Mouse (Mus musculus) liver, embryonic 11.5 days (tissue): ENCODE measurements around the gene Gnb1l. TPM values are rescaled to one million over a fixed set of nuclear protein-coding genes. Genes with fewer than 3 reads are reported as not detected.
A peak's percentile ranks its signal among the peaks of the same experiment; 100 is the strongest.

Experiments used
- ATAC-seq: fragments of 200-750 bp; cut with Nextera tagmentation; replicated peaks from 2 replicates; pipeline ENCODE4 v1.8.0; 2017; ENCODE audit warnings: moderate number of reproducible peaks, mild to moderate bottlenecking, moderate TSS enrichment, moderate library complexity; ENCODE audit not compliant: low FRiP score
- DNase-seq: peaks from one replicate; pipeline ENCODE4 v3.0.0-alpha.2; 2017; ENCODE audit warnings: low spot score
- H3K27ac ChIP-seq: fragments of 300-500 bp; sonication (generic); 2 replicates; pipeline ENCODE4 v1.5.1; 2014; ENCODE audit warnings: mild to moderate bottlenecking, low read depth, low read length, control low read depth
- H3K27me3 ChIP-seq: fragments of 300-500 bp; sonication (generic); replicated peaks from 2 replicates; pipeline ENCODE4 v1.6.1; 2014; ENCODE audit warnings: low read length, mixed read lengths; ENCODE audit not compliant: control insufficient read depth, insufficient read depth
- H3K36me3 ChIP-seq: fragments of 300-500 bp; sonication (generic); 2 replicates; pipeline ENCODE4 v1.6.1; 2014; ENCODE audit warnings: mild to moderate bottlenecking, low read length, moderate library complexity, mixed read lengths; ENCODE audit not compliant: control insufficient read depth, insufficient read depth
- H3K4me1 ChIP-seq: fragments of 300-500 bp; sonication (generic); replicated peaks from 2 replicates; pipeline ENCODE4 v1.6.1; 2014; ENCODE audit warnings: low read length, mixed read lengths; ENCODE audit not compliant: control insufficient read depth, insufficient read depth
- H3K4me2 ChIP-seq: fragments of 300-500 bp; sonication (generic); 2 replicates; pipeline ENCODE4 v1.6.1; 2014; ENCODE audit warnings: mild to moderate bottlenecking, control low read depth, moderate library complexity
- H3K4me3 ChIP-seq: fragments of 300-500 bp; sonication (generic); 2 replicates; pipeline ENCODE4 v1.5.1; 2014; ENCODE audit warnings: low read depth, low read length, control low read depth
- H3K9ac ChIP-seq: fragments of 300-500 bp; sonication (generic); 2 replicates; pipeline ENCODE4 v1.6.1; 2014; ENCODE audit warnings: low read depth, low read length, control low read depth
- H3K9me3 ChIP-seq: fragments of 300-500 bp; sonication (generic); 2 replicates; pipeline ENCODE4 v1.6.1; 2016; ENCODE audit warnings: low read length, inconsistent platforms, mixed read lengths; ENCODE audit not compliant: control insufficient read depth
- WGBS: fragments of 180-500 bp; shearing (Covaris S2); extraction: QIAGEN DNeasy Blood & Tissue Kit; methylation state at CpG from one replicate; pipeline ENCODE4 v1.1.7; 2014; 5-methylcytosine and 5-hydroxymethylcytosine counted together
- polyA plus RNA-seq: library from polyadenylated mRNA; unstranded; fragments of >200 nt; fragmentation: Nextera tagmentation; extraction: Ambion mirVana; gene quantifications from 2 replicates; pipeline ENCODE4 v1.2.1, GENCODE M21; 2014

The Gnb1l gene
- polyA plus RNA-seq, 1 experiment from 2014 or later = 18.4 TPM

DNA sequence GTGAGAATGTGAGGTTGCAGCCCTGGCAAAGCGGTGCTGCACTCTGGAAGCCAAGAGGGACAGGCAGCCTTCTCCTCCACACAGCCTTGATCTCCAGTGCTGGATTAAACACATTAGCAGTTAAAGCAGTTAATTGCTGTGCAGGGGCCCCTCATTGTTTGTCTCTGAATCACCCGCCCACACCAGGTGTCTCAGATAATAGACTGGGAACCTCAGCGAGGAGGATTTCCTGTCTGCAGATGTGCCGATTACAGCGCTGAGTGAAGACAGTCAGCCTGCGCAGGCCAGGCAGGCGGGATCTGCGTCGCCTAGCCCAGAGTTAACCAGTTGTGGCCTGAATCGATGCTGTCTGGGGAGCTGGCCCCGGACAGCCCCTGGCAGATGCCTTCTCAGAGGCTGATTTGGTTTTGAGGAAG, 38.5 kb upstream of the Gnb1l start:
- peak; percentile 87 for ATAC-seq
- Histone ChIP-seq H3K27ac (no peak overlapping the region), H3K4me2 (peak overlapping the region; percentile 45), H3K9me3 (no peaks in the 10 kb centered on the region), H3K4me3 (no peak overlapping the region; the same call in 1 of the 2 replicates), H3K36me3 (peaks cover 25% of the 10 kb centered on the region), H3K9ac (no peak overlapping the region), H3K4me1 (peaks cover 26% of the 10 kb centered on the region), H3K27me3 (no peaks in the 10 kb centered on the region)
- WGBS = under 1% methylated on average over 11 of the region's 11 CpGs
- DNase-seq = peak; percentile 73

DNA sequence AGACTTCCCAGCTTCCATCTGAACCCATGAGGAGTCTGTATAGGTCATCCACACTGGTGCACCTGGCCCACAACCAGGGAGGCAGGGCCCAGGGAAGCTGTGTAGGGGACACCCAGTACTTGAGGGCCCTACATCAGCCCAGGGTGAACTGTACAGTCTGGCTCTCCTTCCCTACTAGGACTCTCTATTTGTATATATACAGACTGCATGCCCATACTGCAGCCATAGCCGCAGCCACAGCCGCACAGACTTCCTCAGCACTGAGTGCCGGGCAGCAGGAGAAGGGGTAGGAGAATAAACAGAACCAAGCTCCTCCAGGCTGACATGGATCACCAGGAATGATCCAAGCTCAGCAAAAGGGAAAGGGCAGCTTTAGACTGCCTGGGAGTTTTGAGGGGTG, 37.7 kb upstream of the Gnb1l start:
- no peaks in the 10 kb centered on the region for H3K27me3 ChIP-seq
- peaks cover 26% of the 10 kb centered on the region for H3K4me1 ChIP-seq
- peaks cover 25% of the 10 kb centered on the region for H3K36me3 ChIP-seq
- ATAC-seq = no peak
- no peak for DNase-seq
- no peak overlapping the region for H3K9ac ChIP-seq
- H3K27ac ChIP-seq = no peak overlapping the region
- H3K4me3 ChIP-seq = no peak overlapping the region
- no peak overlapping the region for H3K4me2 ChIP-seq
- H3K9me3 ChIP-seq = no peaks in the 10 kb centered on the region
- 96% methylated on average over 3 of the region's 3 CpGs for WGBS

DNA sequence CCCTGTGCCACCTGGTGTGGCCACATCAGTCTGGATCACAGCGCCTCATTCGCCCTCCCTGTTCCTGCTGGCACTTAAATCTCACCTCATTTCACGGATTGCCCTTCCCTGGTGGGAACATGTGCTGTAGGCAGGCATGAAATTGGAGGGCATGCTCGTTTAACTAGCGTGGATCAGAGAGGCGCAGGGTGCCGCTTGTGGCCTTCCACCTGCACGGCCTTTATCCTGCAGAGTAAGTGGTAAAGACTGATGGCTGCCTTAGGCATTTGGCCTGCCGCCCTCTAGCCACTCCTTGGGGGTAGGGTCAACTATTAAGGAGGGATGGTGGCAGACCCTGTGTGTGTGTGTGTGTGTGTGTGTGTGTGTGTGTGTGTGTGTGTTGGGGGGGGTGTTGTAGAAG, 36.5 kb upstream of the Gnb1l start:
- Histone ChIP-seq H3K4me2 (no peak overlapping the region), H3K9ac (no peak overlapping the region), H3K27ac (no peak overlapping the region), H3K4me3 (no peak overlapping the region), H3K27me3 (no peaks in the 10 kb centered on the region), H3K4me1 (peaks cover 26% of the 10 kb centered on the region), H3K9me3 (no peaks in the 10 kb centered on the region), H3K36me3 (peaks cover 21% of the 10 kb centered on the region)
- 84% methylated on average over 9 of the region's 9 CpGs for WGBS
- ATAC-seq (no peak), DNase-seq (no peak)

DNA sequence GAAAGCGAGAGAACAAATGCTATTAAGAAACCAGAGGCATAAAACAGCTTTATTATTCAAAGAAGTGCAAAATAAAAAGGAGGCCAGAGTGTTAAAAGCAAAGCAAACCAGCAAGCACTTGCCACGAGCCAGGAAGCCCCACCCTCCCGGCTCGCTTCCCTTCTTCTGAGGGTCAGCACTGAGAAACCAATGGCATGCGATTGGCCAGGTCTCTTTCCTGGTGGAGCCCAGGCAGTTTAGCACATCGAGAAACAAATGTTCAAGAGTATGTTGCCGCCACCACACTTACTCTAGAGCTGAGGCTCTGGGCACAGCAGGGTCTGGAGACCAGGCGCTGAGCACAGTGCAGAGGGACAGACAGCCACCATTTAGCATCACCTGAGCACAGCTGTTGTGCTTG, 35.9 kb upstream of the Gnb1l start:
- H3K4me1 ChIP-seq = peaks cover 26% of the 10 kb centered on the region
- no peak overlapping the region for H3K4me3 ChIP-seq
- H3K9ac ChIP-seq = no peak overlapping the region
- no peaks in the 10 kb centered on the region for H3K27me3 ChIP-seq
- 49% methylated on average over 8 of the region's 8 CpGs for WGBS
- no peak for DNase-seq
- no peak overlapping the region for H3K27ac ChIP-seq
- no peaks in the 10 kb centered on the region for H3K9me3 ChIP-seq
- peaks cover 16% of the 10 kb centered on the region for H3K36me3 ChIP-seq
- ATAC-seq = no peak
- no peak overlapping the region for H3K4me2 ChIP-seq

DNA sequence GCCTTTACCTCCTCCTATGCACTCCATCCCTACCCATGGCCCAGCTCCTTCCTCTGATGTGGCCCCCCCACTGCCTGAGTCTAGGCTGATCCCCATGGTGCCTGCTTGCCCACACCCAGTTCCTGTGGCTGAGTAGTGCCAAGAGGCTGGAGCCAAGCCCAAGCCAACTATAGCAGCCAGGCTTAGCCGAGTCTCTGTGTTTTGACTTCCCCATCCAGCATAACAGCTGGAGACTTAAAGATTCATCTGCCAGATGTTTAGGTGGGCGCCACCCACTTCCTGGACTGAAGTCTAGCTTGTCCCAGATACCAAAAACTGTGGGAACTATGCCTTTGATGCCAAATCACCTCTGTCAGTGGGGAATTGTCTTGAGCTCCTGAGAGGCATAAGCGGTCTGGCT, 34.2 kb upstream of the Gnb1l start:
- peaks cover 9% of the 10 kb centered on the region for H3K36me3 ChIP-seq
- WGBS = 71% methylated on average over 3 of the region's 3 CpGs
- no peaks in the 10 kb centered on the region for H3K9me3 ChIP-seq
- no peak for ATAC-seq
- H3K4me1 ChIP-seq = peaks cover 15% of the 10 kb centered on the region
- DNase-seq = no peak
- H3K27ac ChIP-seq = no peak overlapping the region
- H3K4me2 ChIP-seq = no peak overlapping the region
- no peak overlapping the region for H3K4me3 ChIP-seq
- H3K27me3 ChIP-seq = no peaks in the 10 kb centered on the region
- no peak overlapping the region for H3K9ac ChIP-seq

DNA sequence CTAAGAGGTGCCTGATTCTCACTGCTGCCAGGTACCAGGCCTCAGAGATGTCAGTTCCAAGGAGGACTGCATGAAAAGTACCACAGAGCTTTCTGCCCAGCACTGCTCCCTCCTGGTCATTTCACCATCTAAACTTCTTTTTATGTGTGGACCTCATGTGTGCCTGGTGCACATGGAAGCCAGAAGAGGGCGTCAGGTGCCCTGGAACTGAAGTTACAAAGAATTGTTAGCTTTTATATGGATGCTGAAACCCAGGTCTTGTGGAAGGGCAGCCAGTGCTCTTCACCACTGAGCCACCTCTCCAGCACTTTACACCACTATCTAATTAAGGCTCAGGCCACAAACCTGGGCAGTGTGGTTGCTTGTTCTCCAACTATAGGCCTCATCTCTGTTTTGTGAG, 27.7 kb upstream of the Gnb1l start:
- Histone ChIP-seq H3K4me2 (no peak overlapping the region), H3K27me3 (no peaks in the 10 kb centered on the region), H3K4me3 (no peak overlapping the region), H3K4me1 (no peaks in the 10 kb centered on the region), H3K27ac (no peak overlapping the region), H3K9me3 (no peaks in the 10 kb centered on the region), H3K36me3 (peaks cover 19% of the 10 kb centered on the region), H3K9ac (no peak overlapping the region)
- DNase-seq = no peak
- WGBS = 50% methylated on average over 1 of the region's 1 CpGs
- ATAC-seq = no peak

DNA sequence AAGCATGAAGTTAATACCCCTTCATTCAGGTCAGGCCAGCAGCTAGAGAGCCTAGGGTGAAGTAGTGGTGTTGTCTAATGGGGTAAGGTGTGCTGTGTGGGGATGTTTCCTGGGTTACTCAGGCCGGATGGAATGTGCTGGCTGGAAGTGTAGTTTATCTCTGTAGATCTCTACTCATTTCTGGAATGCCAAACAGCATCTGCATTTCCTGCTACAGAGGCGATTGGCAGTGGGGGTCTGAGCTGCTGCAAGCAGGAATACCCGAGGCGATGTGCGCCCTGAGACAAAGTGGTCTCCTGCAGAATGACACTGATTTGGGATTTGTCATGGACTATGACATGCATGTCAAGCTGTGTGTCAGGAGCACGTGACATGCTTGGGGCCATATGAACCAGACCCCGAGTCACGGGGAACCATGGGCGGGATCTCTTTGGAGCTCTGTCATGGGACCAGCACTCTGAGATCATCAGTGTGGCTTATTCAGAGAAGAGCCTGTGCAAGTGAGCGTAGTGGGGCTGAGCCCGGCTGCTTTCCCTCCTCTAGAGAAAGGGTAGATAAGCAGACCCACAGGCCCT, 27.0 kb upstream of the Gnb1l start:
- peaks cover 19% of the 10 kb centered on the region for H3K36me3 ChIP-seq
- H3K9me3 ChIP-seq = no peaks in the 10 kb centered on the region
- WGBS = 80% methylated on average over 11 of the region's 11 CpGs
- no peaks in the 10 kb centered on the region for H3K27me3 ChIP-seq
- H3K4me1 ChIP-seq = no peaks in the 10 kb centered on the region
- no peak overlapping the region for H3K27ac ChIP-seq
- H3K4me3 ChIP-seq = no peak overlapping the region
- H3K4me2 ChIP-seq = no peak overlapping the region
- ATAC-seq (no peak), DNase-seq (no peak)
- no peak overlapping the region for H3K9ac ChIP-seq

DNA sequence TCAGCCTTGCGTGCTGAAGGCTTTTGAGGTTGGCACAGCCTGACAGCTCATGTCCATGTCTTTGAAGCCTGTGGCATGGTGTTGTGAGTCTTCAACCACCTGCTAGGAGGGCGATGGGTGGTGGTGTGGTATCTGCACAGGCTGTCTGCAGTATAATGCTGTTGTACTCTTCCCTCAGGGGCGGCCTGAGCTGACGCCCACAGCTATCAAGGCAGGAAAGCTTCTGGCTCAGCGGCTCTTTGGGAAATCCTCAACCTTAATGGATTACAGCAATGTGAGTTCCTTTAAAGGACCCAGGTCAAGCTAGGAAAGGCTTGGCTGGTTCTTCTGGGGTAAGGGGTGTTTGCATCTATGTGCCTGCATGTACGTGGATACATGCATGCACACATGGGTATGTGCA, 26.5 kb upstream of the Gnb1l start:
- DNase-seq = no peak
- no peak overlapping the region for H3K4me2 ChIP-seq
- H3K9me3 ChIP-seq = no peaks in the 10 kb centered on the region
- WGBS = 89% methylated on average over 6 of the region's 6 CpGs
- H3K4me1 ChIP-seq = no peaks in the 10 kb centered on the region
- H3K36me3 ChIP-seq = peaks cover 20% of the 10 kb centered on the region
- no peak overlapping the region for H3K4me3 ChIP-seq
- no peak overlapping the region for H3K9ac ChIP-seq
- no peak for ATAC-seq
- no peaks in the 10 kb centered on the region for H3K27me3 ChIP-seq
- H3K27ac ChIP-seq = no peak overlapping the region

DNA sequence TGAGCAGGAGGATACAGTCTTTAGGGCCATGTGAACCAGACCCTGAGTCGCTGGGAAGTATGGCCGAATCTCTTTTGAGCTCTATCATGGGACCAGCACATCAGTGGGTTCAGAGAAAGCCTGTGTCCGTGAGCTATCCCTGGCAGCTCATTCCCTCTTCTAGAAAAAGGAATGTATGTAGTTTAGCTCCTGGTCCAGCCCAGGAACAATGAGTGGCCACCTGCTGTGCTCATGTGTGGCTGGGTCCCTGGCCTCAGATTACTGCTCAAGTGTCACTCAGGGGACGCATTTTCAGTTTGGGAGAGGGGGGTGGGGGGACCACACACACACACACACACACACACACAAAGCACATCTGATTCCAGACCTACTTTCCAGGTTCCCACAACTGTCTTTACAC, 26.1 kb upstream of the Gnb1l start:
- ATAC-seq (no peak), DNase-seq (no peak)
- Histone ChIP-seq H3K9ac (no peak overlapping the region), H3K36me3 (peaks cover 22% of the 10 kb centered on the region), H3K27ac (no peak overlapping the region), H3K4me3 (no peak overlapping the region), H3K4me1 (no peaks in the 10 kb centered on the region), H3K9me3 (no peaks in the 10 kb centered on the region), H3K27me3 (no peaks in the 10 kb centered on the region), H3K4me2 (no peak overlapping the region)
- WGBS = 88% methylated on average over 4 of the region's 4 CpGs
